Mouse (Mus musculus) gastrocnemius, adult 2 months (tissue): ENCODE measurements around the gene Clcn3. TPM values are rescaled to one million over a fixed set of nuclear protein-coding genes. Genes with fewer than 3 reads are reported as not detected.
A peak's percentile ranks its signal among the peaks of the same experiment; 100 is the strongest.

ENCODE experiments used
- DNase-seq: peaks from one replicate; pipeline ENCODE4 v3.0.0; 2022
- H3K27ac ChIP-seq: fragments of 200-600 bp; 2 replicates; pipeline ENCODE4 v1.8.1; 2022; ENCODE audit warnings: mild to moderate bottlenecking
- H3K4me3 ChIP-seq: fragments of 200-600 bp; 2 replicates; pipeline ENCODE4 v1.8.1; 2022; ENCODE audit warnings: mild to moderate bottlenecking, moderate library complexity
- CTCF ChIP-seq: fragments of 200-600 bp; IDR thresholded peaks from 2 replicates; pipeline ENCODE4 v1.8.1; 2022; ENCODE audit warnings: antibody characterized with exemption, mild to moderate bottlenecking, moderate library complexity
- intact Hi-C: fragments of 180-260 bp; cut with DNase I; formaldehyde crosslinking; loops from one replicate; pipeline ENCODE4 v1.15.1; 2025
- total RNA-seq, 2 experiments: library from RNA; stranded (reverse); gene quantifications; 2 replicates each; pipeline ENCODE4 v1.2.3; 2021

Clcn3 gene
- total RNA-seq, 2 experiments from 2014 or later: 27.5 to 37.4 TPM

DNA sequence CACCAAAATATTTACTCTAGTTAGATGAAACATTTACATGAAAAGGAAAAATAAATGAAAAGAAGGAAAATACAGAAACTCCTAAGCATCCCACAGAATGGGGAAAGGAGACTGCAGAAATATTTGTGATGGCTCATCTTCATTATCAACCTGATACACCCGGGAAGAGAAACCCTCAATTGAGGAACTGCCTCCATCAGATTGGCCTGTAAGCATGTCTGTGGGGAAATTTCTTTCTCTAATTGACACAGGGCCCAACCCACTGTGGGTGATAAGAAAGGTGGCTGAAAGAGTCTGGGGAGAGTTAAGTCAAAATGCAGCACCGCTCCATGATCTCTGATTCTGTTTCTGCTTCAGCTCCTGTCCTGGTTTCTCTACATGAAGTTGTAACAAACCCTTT, 9.7 kb downstream of the Clcn3 start:
- no peak overlapping the region for H3K4me3 ChIP-seq
- DNase-seq: no peak
- no peak for TF ChIP-seq CTCF
- intact Hi-C loops: no loop called here
- no peak overlapping the region for H3K27ac ChIP-seq

DNA sequence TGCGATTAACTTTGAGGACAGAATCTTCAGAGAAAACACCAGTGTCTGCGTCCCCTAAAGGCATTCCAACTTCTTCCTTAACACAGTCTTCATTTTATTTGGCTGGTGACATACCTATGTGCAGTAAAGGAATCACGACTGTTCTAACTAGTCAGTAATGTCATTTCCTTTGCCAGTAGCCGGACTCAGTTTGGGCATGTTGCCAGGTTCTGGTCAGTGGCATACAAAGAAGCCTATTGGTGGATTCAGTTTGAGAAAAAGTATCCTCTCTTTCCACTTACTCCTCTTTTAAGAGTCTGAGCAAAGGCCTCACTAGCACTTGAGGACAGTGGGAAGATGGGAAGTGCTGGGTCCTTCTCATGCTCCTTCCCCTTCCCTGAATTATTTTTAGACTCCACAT, 11.3 kb downstream of the Clcn3 start:
- Histone ChIP-seq H3K4me3 (no peak overlapping the region), H3K27ac (peak overlapping the region; percentile 4; the same call in 1 of the 2 replicates)
- peak; percentile 48 for DNase-seq
- TF ChIP-seq CTCF: no peak
- intact Hi-C loops: no loop called here

DNA sequence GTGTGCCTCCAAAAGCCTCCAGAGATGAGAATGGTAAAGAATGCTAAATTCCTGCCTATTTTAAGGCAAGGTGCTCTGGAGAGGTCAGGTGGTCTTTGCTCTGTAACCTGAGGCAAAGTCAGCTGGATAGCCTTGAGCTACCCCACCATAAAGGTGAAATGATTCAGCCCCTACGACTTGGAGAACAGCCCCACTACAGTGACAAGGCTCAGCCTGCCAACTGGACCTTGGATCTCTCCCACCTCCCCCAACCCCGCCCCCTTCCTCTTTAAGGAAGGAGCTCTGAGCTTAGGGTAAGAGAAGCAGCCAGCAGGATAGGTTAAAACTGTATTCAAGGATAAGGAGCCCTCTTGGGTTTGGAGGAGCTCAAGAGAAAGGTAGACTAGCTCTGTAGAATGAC, 14.0 kb downstream of the Clcn3 start:
- H3K4me3 ChIP-seq: no peak overlapping the region
- DNase-seq: no peak
- H3K27ac ChIP-seq: peak overlapping the region; percentile 20; the same call in 1 of the 2 replicates
- TF ChIP-seq CTCF: no peak
- intact Hi-C loops: no loop called here

DNA sequence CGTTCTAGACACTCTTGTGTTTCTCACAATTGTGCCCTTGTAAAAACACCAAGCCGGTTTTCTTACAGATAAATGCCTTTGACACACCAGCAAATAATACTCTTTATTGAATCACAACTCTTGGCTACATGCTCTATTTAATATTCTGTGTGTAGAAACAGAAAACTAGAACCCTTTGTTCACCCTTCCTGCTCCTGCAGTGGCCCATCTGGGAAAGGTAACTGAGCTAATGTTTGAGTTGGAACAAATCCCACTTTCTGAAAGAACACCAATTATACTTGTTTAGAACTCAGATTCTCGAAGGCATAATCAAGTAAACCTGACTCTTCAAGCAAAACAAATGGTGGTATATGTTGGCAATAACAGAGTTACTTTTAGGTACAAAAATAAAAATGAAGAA, 17.4 kb downstream of the Clcn3 start:
- no peak for TF ChIP-seq CTCF
- intact Hi-C loops: no loop called here
- H3K27ac ChIP-seq: peak overlapping the region; percentile 86
- no peak overlapping the region for H3K4me3 ChIP-seq
- DNase-seq: no peak

DNA sequence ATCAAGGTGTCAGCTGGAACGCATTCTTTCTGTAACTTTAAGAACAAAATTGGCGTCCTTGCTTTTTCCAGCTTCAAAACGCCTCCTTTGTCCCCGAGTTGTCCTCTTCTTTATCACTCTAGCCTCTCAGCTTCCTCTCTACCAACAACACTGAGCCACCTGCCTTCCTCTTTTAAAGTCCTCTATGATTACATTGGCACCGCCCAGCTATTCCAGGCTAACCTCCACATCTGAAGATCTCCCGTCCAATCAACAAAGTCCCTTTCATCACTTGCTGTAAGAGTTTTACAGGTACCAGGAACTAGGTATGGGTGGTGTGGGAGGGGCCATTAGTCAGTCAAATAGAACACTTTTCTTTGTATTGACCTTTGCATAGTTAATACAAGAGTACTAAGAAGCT, 17.8 kb downstream of the Clcn3 start:
- intact Hi-C loops: no loop called here
- Histone ChIP-seq H3K4me3 (peak overlapping the region; percentile 51), H3K27ac (peak overlapping the region; percentile 86)
- TF ChIP-seq CTCF: no peak
- DNase-seq: no peak

DNA sequence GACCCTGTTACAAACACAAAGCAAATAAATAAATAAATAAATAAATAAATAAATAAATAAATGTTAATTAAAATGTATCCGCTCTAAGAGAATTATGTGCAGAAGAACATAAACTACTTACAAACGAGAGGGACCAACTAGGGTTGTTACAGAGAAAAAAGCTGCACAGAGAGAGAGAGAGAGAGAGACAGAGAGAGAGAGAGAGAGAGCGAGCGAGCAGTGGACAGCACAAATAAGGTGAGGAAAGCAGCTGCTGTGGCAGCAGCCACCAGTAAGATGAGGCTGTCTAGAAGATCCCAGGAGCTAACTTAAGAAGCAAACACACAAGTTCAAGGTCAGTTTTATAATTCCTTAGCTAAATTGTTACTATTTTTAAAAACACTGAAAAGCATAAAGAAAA, 18.6 kb downstream of the Clcn3 start:
- intact Hi-C loops: no loop called here
- Histone ChIP-seq H3K27ac (peak overlapping the region; percentile 86), H3K4me3 (peak overlapping the region; percentile 51)
- DNase-seq: no peak
- TF ChIP-seq CTCF: no peak

DNA sequence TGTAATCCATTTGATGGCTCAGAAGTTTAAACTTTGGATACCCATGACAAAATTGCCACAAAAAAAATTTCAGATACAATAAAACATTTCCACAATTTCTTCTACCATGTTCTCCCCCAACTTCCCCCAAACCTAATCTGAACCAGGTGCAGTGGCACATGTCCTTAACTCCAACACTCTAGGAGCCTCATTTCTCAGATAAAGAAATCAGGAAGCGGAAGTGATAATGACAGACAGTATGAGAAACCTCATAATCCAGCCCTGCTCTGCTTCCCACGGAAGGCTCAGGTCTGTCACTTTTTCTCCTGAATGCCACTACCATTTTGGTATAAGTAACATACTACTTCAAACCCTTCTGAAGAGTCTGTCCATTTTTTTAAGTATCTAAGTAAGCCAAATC, 19.2 kb downstream of the Clcn3 start:
- no peak for TF ChIP-seq CTCF
- DNase-seq: no peak
- Histone ChIP-seq H3K27ac (peak overlapping the region; percentile 86), H3K4me3 (peak overlapping the region; percentile 51)
- intact Hi-C loops: no loop called here

DNA sequence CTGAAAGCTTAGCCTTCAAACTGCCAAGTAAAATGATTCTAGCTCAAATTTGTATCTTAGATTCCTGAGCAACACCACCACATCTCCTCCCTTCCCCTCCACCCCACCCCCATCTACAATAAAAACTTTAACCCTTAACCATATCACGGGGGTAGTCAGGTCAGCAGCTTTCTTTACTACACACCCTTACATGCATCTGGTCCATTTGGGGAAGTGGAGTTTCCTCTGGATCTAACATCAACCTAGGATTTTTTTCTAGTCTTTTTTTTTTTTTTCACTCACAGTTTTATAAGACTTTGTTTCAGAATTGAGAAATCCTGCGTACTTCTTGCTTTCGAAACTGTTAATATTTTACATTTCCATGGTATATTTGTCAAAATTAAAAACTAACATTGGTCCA, 20.3 kb downstream of the Clcn3 start:
- DNase-seq: no peak
- no peak for TF ChIP-seq CTCF
- intact Hi-C loops: no loop called here
- H3K4me3 ChIP-seq: peak overlapping the region; percentile 30
- peak overlapping the region; percentile 86 for H3K27ac ChIP-seq

DNA sequence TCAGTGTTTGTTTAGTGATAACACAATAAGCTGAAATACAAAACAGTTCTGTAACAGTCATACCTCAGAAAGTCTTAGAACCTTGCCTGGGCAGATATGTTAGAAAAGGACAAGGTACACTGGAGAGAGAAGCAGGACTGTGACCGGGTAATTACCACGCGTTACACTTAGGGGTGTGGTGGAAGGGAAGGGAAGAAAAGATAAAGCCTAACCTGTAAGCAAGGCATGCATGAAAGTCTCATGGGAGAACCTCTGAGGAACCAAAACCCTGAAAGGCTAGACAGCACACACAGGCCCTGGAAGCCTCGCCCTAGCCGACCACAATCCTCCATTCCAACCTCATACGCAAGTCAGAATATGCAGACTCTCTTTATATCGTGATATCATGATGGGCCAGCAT, 26.3 kb downstream of the Clcn3 start:
- DNase-seq: no peak
- Histone ChIP-seq H3K4me3 (no peak overlapping the region), H3K27ac (peak overlapping the region; percentile 93; the same call in 1 of the 2 replicates)
- TF ChIP-seq CTCF: no peak
- intact Hi-C loops: no loop called here

DNA sequence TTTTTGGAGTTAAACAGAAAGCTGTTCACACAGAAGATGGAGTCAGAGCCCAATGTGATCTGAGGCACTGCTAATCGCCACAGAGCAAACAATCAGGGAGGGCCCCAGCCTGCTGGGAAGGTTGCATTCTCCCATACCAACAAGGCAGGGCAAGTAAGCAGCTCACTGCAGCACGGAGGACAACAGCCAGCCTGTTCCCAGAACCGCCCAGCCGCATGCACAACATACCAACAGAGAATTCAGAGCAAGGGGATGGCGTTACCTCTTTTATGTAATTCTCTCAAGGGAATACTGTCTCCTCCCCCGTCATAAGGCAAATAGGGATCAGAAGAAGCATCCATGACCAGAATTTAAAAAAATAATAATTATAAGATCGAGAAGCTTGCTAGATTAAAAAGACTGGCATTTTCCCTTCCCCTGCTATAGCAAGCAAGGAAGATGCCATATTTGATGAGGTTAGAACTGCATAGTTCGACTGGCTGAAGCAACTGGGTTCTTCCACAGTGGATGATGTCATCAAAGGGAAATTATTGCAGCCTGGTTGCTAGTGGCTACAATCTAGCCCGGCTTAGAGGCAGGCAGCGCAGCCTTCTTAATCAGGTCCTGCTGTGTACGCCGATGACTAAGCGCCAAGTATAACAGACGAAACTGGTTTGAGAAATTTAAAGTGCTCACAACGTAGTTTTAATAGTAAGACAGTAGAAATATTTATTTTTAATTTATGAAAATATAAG, 28.7 kb downstream of the Clcn3 start:
- Histone ChIP-seq H3K27ac (peak overlapping the region; percentile 93), H3K4me3 (peak overlapping the region; percentile 78)
- TF ChIP-seq CTCF: no peak
- intact Hi-C loops: no loop called here
- peak; percentile 68 for DNase-seq

DNA sequence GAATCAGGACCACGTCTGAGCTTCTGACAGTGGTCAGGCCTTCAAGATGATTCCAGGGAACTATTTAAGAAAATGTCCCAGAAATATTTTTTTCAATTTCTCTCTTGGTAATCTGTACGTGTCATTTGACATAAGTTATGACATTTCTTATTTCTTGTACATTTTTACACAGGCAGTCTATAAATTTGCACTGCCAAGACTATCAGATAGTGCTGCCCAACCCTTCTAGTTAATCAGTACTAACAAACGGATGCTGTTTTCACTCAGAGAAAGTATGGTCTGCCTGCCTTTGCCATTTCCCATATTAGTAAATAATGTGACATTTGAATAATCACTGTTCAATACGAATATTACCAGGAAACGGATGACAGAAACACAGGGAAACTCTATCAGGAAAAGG, 30.3 kb downstream of the Clcn3 start:
- no peak for TF ChIP-seq CTCF
- Histone ChIP-seq H3K4me3 (no peak overlapping the region), H3K27ac (peak overlapping the region; percentile 93; the same call in 1 of the 2 replicates)
- DNase-seq: no peak
- intact Hi-C loops: no loop called here

DNA sequence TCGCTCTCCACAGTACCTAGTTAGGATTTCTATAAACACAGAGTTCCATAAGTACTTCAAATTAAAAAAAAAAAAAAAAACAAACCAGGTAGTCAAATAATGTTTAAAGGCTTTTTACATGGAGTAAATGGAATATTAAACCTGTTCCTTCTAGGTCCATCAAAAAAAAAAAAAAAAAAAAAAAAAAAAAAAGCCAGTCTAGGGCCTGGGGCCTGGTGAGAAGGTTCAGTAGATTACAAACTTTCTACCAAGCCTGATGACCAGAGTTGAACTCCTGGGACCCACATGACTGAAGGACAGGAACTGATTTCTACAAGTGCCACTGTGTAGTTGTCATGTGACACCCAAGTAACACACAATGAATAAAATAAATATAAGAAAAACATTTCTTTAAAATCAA, 31.3 kb downstream of the Clcn3 start:
- intact Hi-C loops: no loop called here
- 0 out of 2 replicates have a peak overlapping the region, but pooled peaks have one; percentile 93 for H3K27ac ChIP-seq
- no peak for TF ChIP-seq CTCF

DNA sequence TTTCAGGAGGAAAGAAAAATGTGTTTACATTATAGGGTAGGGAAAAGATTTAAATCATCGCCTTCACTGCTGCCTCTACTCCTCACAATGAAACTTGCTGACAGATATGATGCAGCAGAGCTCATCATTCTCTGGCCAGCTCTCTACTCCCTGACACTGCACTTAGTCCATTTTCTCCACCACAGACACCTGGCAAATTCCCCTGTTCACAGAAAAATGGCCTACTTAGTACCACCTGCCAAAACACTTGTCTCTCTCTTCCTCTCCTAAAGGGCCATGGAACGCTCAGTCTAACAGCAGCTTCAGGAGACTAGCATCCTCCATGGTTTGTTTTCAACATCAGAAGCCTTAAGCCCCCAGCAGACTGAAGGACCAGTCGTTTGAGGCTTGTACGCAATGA, 31.8 kb downstream of the Clcn3 start:
- intact Hi-C loops: no loop called here
- DNase-seq: no peak
- H3K4me3 ChIP-seq: no peak overlapping the region
- peak overlapping the region; percentile 24; the same call in 1 of the 2 replicates for H3K27ac ChIP-seq
- TF ChIP-seq CTCF: no peak

More for the DNA sequence above, 31.3 kb downstream of the Clcn3 start:
- DNase-seq: no peak
- no peak overlapping the region for H3K4me3 ChIP-seq

DNA sequence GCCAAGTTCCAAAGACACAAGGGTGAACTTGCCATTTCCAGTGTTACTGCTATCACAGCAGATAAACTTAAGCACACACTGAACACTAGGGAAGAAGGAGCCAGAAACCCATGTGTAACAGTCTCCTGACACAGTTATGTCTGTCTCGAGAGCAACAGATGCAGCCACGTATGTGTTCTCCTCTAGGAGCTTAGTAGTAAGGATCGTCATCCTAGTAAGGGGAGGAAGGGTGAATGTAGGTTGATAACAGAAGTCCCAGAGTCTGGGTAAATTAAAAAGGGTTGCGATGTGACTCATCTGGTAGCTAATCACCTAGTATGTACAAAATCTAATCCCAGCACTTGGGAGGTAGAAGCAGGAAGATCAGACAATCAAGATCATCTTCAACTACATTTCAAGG, 33.2 kb downstream of the Clcn3 start:
- TF ChIP-seq CTCF: no peak
- Histone ChIP-seq H3K4me3 (no peak overlapping the region), H3K27ac (peak overlapping the region; percentile 21; the same call in 1 of the 2 replicates)
- no peak for DNase-seq
- intact Hi-C loops: no loop called here
